Mouse (Mus musculus) activated CD4-positive, CD25-positive, alpha-beta regulatory T cell, adult 9 weeks (primary cell): ENCODE data around the gene Gypa. TPM values are rescaled to one million over a fixed set of nuclear protein-coding genes. Genes with fewer than 3 reads are reported as not detected.

Experiments
- polyA plus RNA-seq: library from polyadenylated mRNA; unstranded; fragments of 100-300 nt; shearing (Covaris generic); gene quantifications from one replicate; pipeline ENCODE4 v1.2.1, GENCODE M21; 2017

Gene Gypa
- polyA plus RNA-seq, result 2.8 TPM

DNA sequence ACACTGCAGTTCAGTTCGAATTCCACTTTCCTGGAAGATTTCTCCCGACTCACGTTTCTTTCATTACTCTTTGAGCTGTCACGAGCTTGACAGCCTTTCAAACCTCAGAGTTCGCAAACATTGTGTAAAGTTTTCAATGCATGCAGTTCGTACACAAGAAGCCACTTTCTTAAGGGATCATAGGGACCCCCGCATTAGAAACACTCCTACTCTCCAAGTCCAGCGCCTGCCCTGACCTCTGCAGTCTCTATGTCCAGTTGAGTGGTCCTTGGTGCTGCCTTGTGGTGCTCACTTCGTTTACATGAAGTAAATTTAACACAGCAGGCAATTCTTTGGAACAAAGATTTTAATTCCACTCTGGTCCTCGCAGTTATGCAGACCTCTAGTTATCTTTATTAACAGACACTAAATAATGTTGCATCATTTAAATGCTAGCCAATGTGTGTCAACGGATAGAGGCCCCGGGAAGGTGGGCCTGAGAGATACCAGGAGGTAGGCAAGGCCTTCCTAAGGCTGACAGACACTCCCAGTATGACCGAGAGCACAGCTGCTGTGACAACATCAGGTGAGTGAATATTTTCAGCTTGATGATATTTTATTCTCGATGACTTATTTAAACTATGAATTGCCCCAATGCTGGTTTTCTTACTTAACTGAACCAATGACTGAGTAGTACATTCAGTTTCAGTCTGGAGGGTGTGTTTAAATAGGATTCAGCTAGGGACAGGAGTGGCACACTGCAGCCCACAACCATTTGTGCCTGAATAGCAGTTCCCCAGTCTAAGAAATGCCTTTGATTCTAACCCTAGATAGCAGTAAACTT, at the start of gene Gypa:
Gene Gypa (plus strand): TSS at position 259 of the 823 bp plus-strand sequence.

Other genes starting within 250 kb of the Gypa start
- not detected for gene Frem3, start 117.3 kb downstream of the Gypa start, polyA plus RNA-seq
- gene Smarca5, start 245.7 kb downstream of the Gypa start, polyA plus RNA-seq, result 9.6 TPM